Mouse (Mus musculus): ENCODE measurements around the gene Ccr1l1. TPM values are rescaled to one million over a fixed set of nuclear protein-coding genes. Genes with fewer than 3 reads are reported as not detected.
A peak's percentile ranks its signal among the peaks of the same experiment; 100 is the strongest.

Gene Ccr1l1
- total RNA-seq (2014; rRNA removed), result not detected in 2 replicates
- 0.12 TPM in 1 of 2 replicates, not detected in the other for polyA plus RNA-seq (2012; rRNA removed)

GRCm38 (mm10) chr9:123978308-123978707, at the start of gene Ccr1l1:
TSS of gene Ccr1l1 (minus strand) at chr9:123978408.
- Histone ChIP-seq H3K27ac (replicated peaks; ENCODE audit: insufficient read depth, low read depth, low read length) (no peak within 1 kb of the TSS), H3K4me1 (ENCODE audit: control insufficient read depth, insufficient read depth, low read length) (peaks cover 3% of the 10 kb centered on the region; the same call in 1 of the 2 replicates), H3K79me2 (ENCODE audit: control insufficient read depth, insufficient read depth, low read length) (no peaks in the 10 kb centered on the region), H3K36me3 (ENCODE audit: control insufficient read depth, insufficient read depth, low read length) (no peaks in the 10 kb centered on the region), H3K9ac (ENCODE audit: low read depth, low read length) (no peak within 1 kb of the TSS), H3K27me3 (ENCODE audit: control insufficient read depth, insufficient read depth, low read length) (no peaks in the 10 kb centered on the region), H3K4me3 (ENCODE audit: insufficient read depth, low read depth, low read length) (no peak within 1 kb of the TSS)
- DNase-seq (ENCODE audit: extremely low read depth, low read depth, low spot score), result no peak
- WGBS, result 16% methylated on average over 1 of the region's 1 CpGs
- no peak for TF ChIP-seq CTCF (IDR thresholded peaks at IDR 0.05; ENCODE audit: low read depth, low read length)
- no peak for TF ChIP-seq POLR2A (IDR thresholded peaks at IDR 0.05; ENCODE audit: extremely low read depth, insufficient read depth, low read length)

- H3K27ac ChIP-seq (replicated peaks; ENCODE audit: insufficient read depth, low read depth, low read length), result no peak within 1 kb of the TSS
- no peak within 1 kb of the TSS for H3K9ac ChIP-seq (ENCODE audit: low read depth, low read length)
- no peaks in the 10 kb centered on the region for H3K4me1 ChIP-seq (ENCODE audit: control insufficient read depth, insufficient read depth, low read length)
- no peaks in the 10 kb centered on the region for H3K36me3 ChIP-seq (ENCODE audit: control insufficient read depth, insufficient read depth, low read length)
- TF ChIP-seq POLR2A (IDR thresholded peaks at IDR 0.05; ENCODE audit: extremely low read depth, insufficient read depth, low read length), result no peak
- TF ChIP-seq CTCF (IDR thresholded peaks at IDR 0.05; ENCODE audit: low read depth, low read length), result no peak
- no peaks in the 10 kb centered on the region for H3K27me3 ChIP-seq (ENCODE audit: control insufficient read depth, insufficient read depth, low read length)
- H3K4me3 ChIP-seq (ENCODE audit: insufficient read depth, low read depth, low read length), result no peak within 1 kb of the TSS
- no peak for DNase-seq (ENCODE audit: extremely low read depth, low read depth, low spot score)
- H3K79me2 ChIP-seq (ENCODE audit: control insufficient read depth, insufficient read depth, low read length), result no peaks in the 10 kb centered on the region
- 76% methylated on average over 1 of the region's 1 CpGs for WGBS
Observed at GRCm38 (mm10) chr9:124021672-124022071, 43.5 kb upstream of the Ccr1l1 start, which contains the start of gene Ccr3. TSS of gene Ccr3 (plus strand) at chr9:124021972.

- no peaks in the 10 kb centered on the region for H3K36me3 ChIP-seq (ENCODE audit: control insufficient read depth, insufficient read depth, low read length)
- no peaks in the 10 kb centered on the region for H3K4me1 ChIP-seq (ENCODE audit: control insufficient read depth, insufficient read depth, low read length)
- no peak overlapping the region for H3K4me3 ChIP-seq (ENCODE audit: insufficient read depth, low read depth, low read length)
- DNase-seq (ENCODE audit: extremely low read depth, low read depth, low spot score), result peak; percentile 40
- H3K27me3 ChIP-seq (ENCODE audit: control insufficient read depth, insufficient read depth, low read length), result no peaks in the 10 kb centered on the region
- H3K9ac ChIP-seq (ENCODE audit: low read depth, low read length), result no peak overlapping the region
- TF ChIP-seq POLR2A (IDR thresholded peaks at IDR 0.05; ENCODE audit: extremely low read depth, insufficient read depth, low read length), result no peak
- TF ChIP-seq CTCF (IDR thresholded peaks at IDR 0.05; ENCODE audit: low read depth, low read length), result no peak
- 70% methylated on average over 3 of the region's 3 CpGs for WGBS
- H3K27ac ChIP-seq (replicated peaks; ENCODE audit: insufficient read depth, low read depth, low read length), result peak overlapping the region; percentile 44; the same call in 1 of the 2 replicates
- no peaks in the 10 kb centered on the region for H3K79me2 ChIP-seq (ENCODE audit: control insufficient read depth, insufficient read depth, low read length)
Observed at GRCm38 (mm10) chr9:124019887-124020286, 41.7 kb upstream of the Ccr1l1 start.

- no peaks in the 10 kb centered on the region for H3K79me2 ChIP-seq (ENCODE audit: control insufficient read depth, insufficient read depth, low read length)
- H3K36me3 ChIP-seq (ENCODE audit: control insufficient read depth, insufficient read depth, low read length), result no peaks in the 10 kb centered on the region
- H3K27ac ChIP-seq (replicated peaks; ENCODE audit: insufficient read depth, low read depth, low read length), result no peak overlapping the region
- TF ChIP-seq CTCF (IDR thresholded peaks at IDR 0.05; ENCODE audit: low read depth, low read length), result no peak
- TF ChIP-seq POLR2A (IDR thresholded peaks at IDR 0.05; ENCODE audit: extremely low read depth, insufficient read depth, low read length), result no peak
- no peak for DNase-seq (ENCODE audit: extremely low read depth, low read depth, low spot score)
- 65% methylated on average over 2 of the region's 2 CpGs for WGBS
- H3K4me1 ChIP-seq (ENCODE audit: control insufficient read depth, insufficient read depth, low read length), result no peaks in the 10 kb centered on the region
- H3K27me3 ChIP-seq (ENCODE audit: control insufficient read depth, insufficient read depth, low read length), result no peaks in the 10 kb centered on the region
- H3K9ac ChIP-seq (ENCODE audit: low read depth, low read length), result no peak overlapping the region
- H3K4me3 ChIP-seq (ENCODE audit: insufficient read depth, low read depth, low read length), result no peak overlapping the region
Observed at GRCm38 (mm10) chr9:124016048-124016447, 37.8 kb upstream of the Ccr1l1 start.

- no peak overlapping the region for H3K27ac ChIP-seq (replicated peaks; ENCODE audit: insufficient read depth, low read depth, low read length)
- no peaks in the 10 kb centered on the region for H3K36me3 ChIP-seq (ENCODE audit: control insufficient read depth, insufficient read depth, low read length)
- H3K4me1 ChIP-seq (ENCODE audit: control insufficient read depth, insufficient read depth, low read length), result no peaks in the 10 kb centered on the region
- no peaks in the 10 kb centered on the region for H3K79me2 ChIP-seq (ENCODE audit: control insufficient read depth, insufficient read depth, low read length)
- H3K9ac ChIP-seq (ENCODE audit: low read depth, low read length), result no peak overlapping the region
- 72% methylated on average over 2 of the region's 2 CpGs for WGBS
- no peak overlapping the region for H3K4me3 ChIP-seq (ENCODE audit: insufficient read depth, low read depth, low read length)
- no peak for DNase-seq (ENCODE audit: extremely low read depth, low read depth, low spot score)
- H3K27me3 ChIP-seq (ENCODE audit: control insufficient read depth, insufficient read depth, low read length), result no peaks in the 10 kb centered on the region
- TF ChIP-seq CTCF (IDR thresholded peaks at IDR 0.05; ENCODE audit: low read depth, low read length) (no peak), POLR2A (IDR thresholded peaks at IDR 0.05; ENCODE audit: extremely low read depth, insufficient read depth, low read length) (no peak)
Observed at GRCm38 (mm10) chr9:124014985-124015652, 36.9 kb upstream of the Ccr1l1 start.

GRCm38 (mm10) chr9:124013270-124013669, 35.1 kb upstream of the Ccr1l1 start:
- H3K79me2 ChIP-seq (ENCODE audit: control insufficient read depth, insufficient read depth, low read length), result no peaks in the 10 kb centered on the region
- H3K27ac ChIP-seq (replicated peaks; ENCODE audit: insufficient read depth, low read depth, low read length), result no peak overlapping the region
- no peaks in the 10 kb centered on the region for H3K36me3 ChIP-seq (ENCODE audit: control insufficient read depth, insufficient read depth, low read length)
- H3K4me1 ChIP-seq (ENCODE audit: control insufficient read depth, insufficient read depth, low read length), result no peaks in the 10 kb centered on the region
- no peak for DNase-seq (ENCODE audit: extremely low read depth, low read depth, low spot score)
- no peak overlapping the region for H3K4me3 ChIP-seq (ENCODE audit: insufficient read depth, low read depth, low read length)
- no peak for TF ChIP-seq POLR2A (IDR thresholded peaks at IDR 0.05; ENCODE audit: extremely low read depth, insufficient read depth, low read length)
- no peak for TF ChIP-seq CTCF (IDR thresholded peaks at IDR 0.05; ENCODE audit: low read depth, low read length)
- H3K9ac ChIP-seq (ENCODE audit: low read depth, low read length), result no peak overlapping the region
- WGBS, result 92% methylated on average over 3 of the region's 3 CpGs
- H3K27me3 ChIP-seq (ENCODE audit: control insufficient read depth, insufficient read depth, low read length), result no peaks in the 10 kb centered on the region
